Mouse (Mus musculus): ENCODE results near the gene Zfp385a. TPM values are rescaled to one million over a fixed set of nuclear protein-coding genes. Genes with fewer than 3 reads are reported as not detected.
A peak's percentile ranks its signal among the peaks of the same experiment; 100 is the strongest.
"Not testable (repeated sequence)": the region's sequence is repeated elsewhere in the genome, so short reads cannot be mapped to it uniquely, and the experiment has no call there.

Zfp385a gene
- total RNA-seq, 2 experiments from 2014 or later, result 47.5 to 51.2 TPM

- intact Hi-C loops (cut with DNase I), result no loop called here
- no peak for DNase-seq (ENCODE audit: extremely low spot score in 1 of 2, low spot score in 2 of 2)
Observed at GRCm38 (mm10) chr15:103279750-103280149, 60.1 kb downstream of the Zfp385a start.

GRCm38 (mm10) chr15:103277949-103278348 is 61.9 kb downstream of the Zfp385a start:
- intact Hi-C loops (cut with DNase I), result no loop called here

GRCm38 (mm10) chr15:103275943-103276342 is 64.0 kb downstream of the Zfp385a start:
- intact Hi-C loops (cut with DNase I), result not testable (repeated sequence)
- DNase-seq (ENCODE audit: extremely low spot score in 1 of 2, low spot score in 2 of 2), result peak in 1 of 2 experiments; percentile 48

More at GRCm38 (mm10) chr15:103277949-103278348, 61.9 kb downstream of the Zfp385a start:
- DNase-seq (ENCODE audit: extremely low spot score in 1 of 2, low spot score in 2 of 2), result no peak

- intact Hi-C loops (cut with DNase I), result no loop called here
Observed at GRCm38 (mm10) chr15:103272419-103273279, 67.2 kb downstream of the Zfp385a start, which contains the start of gene Copz1. Gene Copz1 (plus strand): TSS chr15:103272714.

GRCm38 (mm10) chr15:103268903-103269302 is 71.0 kb downstream of the Zfp385a start:
- intact Hi-C loops (cut with DNase I), result no loop called here

More at GRCm38 (mm10) chr15:103272419-103273279, 67.2 kb downstream of the Zfp385a start, which contains the start of gene Copz1:
- DNase-seq (ENCODE audit: extremely low spot score in 1 of 2, low spot score in 2 of 2), result peak; percentile 96 to 99

GRCm38 (mm10) chr15:103264794-103265193 is 75.1 kb downstream of the Zfp385a start:
- no peak for DNase-seq (ENCODE audit: extremely low spot score in 1 of 2, low spot score in 2 of 2)
- intact Hi-C loops (cut with DNase I), result no loop called here

More at GRCm38 (mm10) chr15:103268903-103269302, 71.0 kb downstream of the Zfp385a start:
- no peak for DNase-seq (ENCODE audit: extremely low spot score in 1 of 2, low spot score in 2 of 2)

Small RNAs within 50 kb of the gene (microRNA-seq; reads per million reads assigned to microRNA genes)
- 156 reads per million, percentile 60 among the genes with 10 or more reads in this experiment for gene Mir148b
- not detected for gene Mir6963

Other genes starting within 250 kb of the Zfp385a start
- gene Smug1, start 173.0 kb downstream of the Zfp385a start, total RNA-seq (2021), result 10 to 100 TPM; 17.5 to 18.2 TPM
- 100 to 1,000 TPM; 174 to 181 TPM for gene Cbx5, start 100.3 kb downstream of the Zfp385a start, total RNA-seq (2021)
- gene Hnrnpa1, start 99.7 kb downstream of the Zfp385a start, total RNA-seq (2021), result 100 to 1,000 TPM; 350 to 359 TPM
- gene Nfe2, start 81.7 kb downstream of the Zfp385a start, total RNA-seq (2021), result not detected
- 100 to 1,000 TPM; 111 TPM for gene Copz1, start 67.4 kb downstream of the Zfp385a start, total RNA-seq (2021)
- gene Gpr84, start 29.5 kb downstream of the Zfp385a start, total RNA-seq (2021), result under 1 TPM; 0.67 to 0.97 TPM
- 1 to 10 TPM; 6.0 to 6.6 TPM for gene Itga5, start 26.7 kb upstream of the Zfp385a start, total RNA-seq (2021)
- gene Gtsf1, start 90.4 kb upstream of the Zfp385a start, total RNA-seq (2021), result not detected
- gene Gtsf2, start 108.4 kb upstream of the Zfp385a start, total RNA-seq (2021), result not detected
- gene Nckap1l, start 113.7 kb upstream of the Zfp385a start, total RNA-seq (2021), result 10 to 100 TPM in 1 of 2 experiments, 1 to 10 TPM in 1; 9.9 to 10.1 TPM
- gene Pde1b, start 162.9 kb upstream of the Zfp385a start, total RNA-seq (2021), result 10 to 100 TPM; 72.2 to 96.7 TPM
- gene Ppp1r1a, start 197.9 kb upstream of the Zfp385a start, total RNA-seq (2021), result 100 to 1,000 TPM; 164 to 182 TPM
- not detected for gene Glycam1, start 225.0 kb upstream of the Zfp385a start, total RNA-seq (2021)